Mouse (Mus musculus) ES-Bruce4 (cell line): ENCODE data around the gene Gm5624. TPM values are rescaled to one million over a fixed set of nuclear protein-coding genes. Genes with fewer than 3 reads are reported as not detected.
"Not testable (repeated sequence)": the region's sequence is repeated elsewhere in the genome, so short reads cannot be mapped to it uniquely, and the experiment has no call there.

ENCODE experiments used
- H3K27ac ChIP-seq: 2 replicates; pipeline ENCODE4 v1.5.1; 2012; ENCODE audit warnings: low read length, inconsistent platforms; ENCODE audit not compliant: insufficient read depth
- H3K27me3 ChIP-seq: 2 replicates; pipeline ENCODE4 v1.6.1; 2012; ENCODE audit warnings: mild to moderate bottlenecking, low read length, inconsistent platforms; ENCODE audit not compliant: control insufficient read depth, poor library complexity, insufficient read depth, severe bottlenecking
- H3K36me3 ChIP-seq: 2 replicates; pipeline ENCODE4 v1.6.1; 2012; ENCODE audit warnings: inconsistent platforms, mild to moderate bottlenecking, low read length, moderate library complexity; ENCODE audit not compliant: control insufficient read depth, poor library complexity, insufficient read depth, severe bottlenecking
- H3K4me1 ChIP-seq: one replicate; pipeline ENCODE4 v1.8.1; 2011; ENCODE audit warnings: low read length; ENCODE audit not compliant: control insufficient read depth, insufficient read depth
- H3K4me3 ChIP-seq: 2 replicates; pipeline ENCODE4 v1.5.1; 2011; ENCODE audit warnings: low read depth, mild to moderate bottlenecking, low read length
- H3K9ac ChIP-seq: 2 replicates; pipeline ENCODE4 v1.6.1; 2012; ENCODE audit warnings: low read depth, mild to moderate bottlenecking, inconsistent platforms; ENCODE audit not compliant: poor library complexity, severe bottlenecking
- H3K9me3 ChIP-seq: replicated peaks from 2 replicates; pipeline ENCODE4 v1.6.1; 2012; ENCODE audit warnings: mild to moderate bottlenecking, low read length, inconsistent platforms; ENCODE audit not compliant: control insufficient read depth, poor library complexity, insufficient read depth, severe bottlenecking
- polyA plus RNA-seq: library from polyadenylated mRNA; stranded (reverse); fragments of >200 nt; gene quantifications from 2 replicates; pipeline ENCODE4 v1.2.4, GENCODE M21; 2011; ENCODE audit warnings: low read depth; ENCODE audit not compliant: missing spikeins, insufficient read depth, insufficient read length

Gene Gm5624
- polyA plus RNA-seq = not detected in 2 replicates

GRCm38 (mm10) chr14:44627737-44628136 is at the start of gene Gm5624:
Gene Gm5624, minus strand, starts transcription at chr14:44627938.
- not testable (repeated sequence) for H3K36me3 ChIP-seq, H3K4me3 ChIP-seq, H3K27me3 ChIP-seq, H3K27ac ChIP-seq, H3K9ac ChIP-seq, H3K4me1 ChIP-seq, H3K9me3 ChIP-seq

GRCm38 (mm10) chr14:44591765-44592164 is 36.0 kb downstream of the Gm5624 start:
- H3K9me3 ChIP-seq, H3K9ac ChIP-seq, H3K27ac ChIP-seq, H3K36me3 ChIP-seq, H3K27me3 ChIP-seq, H3K4me1 ChIP-seq, H3K4me3 ChIP-seq: not testable (repeated sequence)

GRCm38 (mm10) chr14:44582853-44583252 is 44.9 kb downstream of the Gm5624 start, which contains the start of gene Gm8247:
Gene Gm8247, plus strand, starts transcription at chr14:44583153.
- not testable (repeated sequence) for H3K4me1 ChIP-seq, H3K27me3 ChIP-seq

GRCm38 (mm10) chr14:44547961-44548360 is 79.8 kb downstream of the Gm5624 start:
- H3K4me1 ChIP-seq, H3K36me3 ChIP-seq, H3K9me3 ChIP-seq, H3K27me3 ChIP-seq, H3K4me3 ChIP-seq, H3K9ac ChIP-seq, H3K27ac ChIP-seq: not testable (repeated sequence)

More at GRCm38 (mm10) chr14:44582853-44583252, 44.9 kb downstream of the Gm5624 start, which contains the start of gene Gm8247:
- not testable (repeated sequence) for H3K9me3 ChIP-seq, H3K27ac ChIP-seq, H3K4me3 ChIP-seq, H3K9ac ChIP-seq, H3K36me3 ChIP-seq

- H3K27ac ChIP-seq, H3K9me3 ChIP-seq, H3K36me3 ChIP-seq, H3K27me3 ChIP-seq, H3K9ac ChIP-seq, H3K4me1 ChIP-seq, H3K4me3 ChIP-seq: not testable (repeated sequence)
Measured at GRCm38 (mm10) chr14:44517976-44518375, 109.8 kb downstream of the Gm5624 start, which contains the start of gene Gm17093. Gene Gm17093, plus strand, starts transcription at chr14:44518276.

Other genes with a start within 250 kb of the Gm5624 start
- not detected in 2 replicates for gene Gm3371, start 217.2 kb downstream of the Gm5624 start, polyA plus RNA-seq
- gene Gm8232, start 194.3 kb downstream of the Gm5624 start, polyA plus RNA-seq = not detected in 2 replicates
- gene BC061237, start 135.5 kb downstream of the Gm5624 start, polyA plus RNA-seq = not detected in 2 replicates
- not detected in 2 replicates for gene Gm17093, start 109.7 kb downstream of the Gm5624 start, polyA plus RNA-seq
- gene Gm8247, start 44.8 kb downstream of the Gm5624 start, polyA plus RNA-seq = not detected in 2 replicates
- gene Gm8257, start 78.5 kb upstream of the Gm5624 start, polyA plus RNA-seq = not detected in 2 replicates
- gene Gm8267, start 122.4 kb upstream of the Gm5624 start, polyA plus RNA-seq = not detected in 2 replicates
- gene Ptgdr, start 231.4 kb upstream of the Gm5624 start, polyA plus RNA-seq = not detected in 2 replicates